Mouse (Mus musculus) granulocyte monocyte progenitor cell, adult 5-6 weeks (primary cell): Measurements from ENCODE around the gene Rbms1. TPM values are rescaled to one million over a fixed set of nuclear protein-coding genes. Genes with fewer than 3 reads are reported as not detected.
A peak's percentile ranks its signal among the peaks of the same experiment; 100 is the strongest.
"Not testable (repeated sequence)": the region's sequence is repeated elsewhere in the genome, so short reads cannot be mapped to it uniquely, and the experiment has no call there.

Experiments
- ATAC-seq: replicated peaks from 2 replicates; pipeline ENCODE4 v1.8.0; 2016; ENCODE audit warnings: mild to moderate bottlenecking, moderate TSS enrichment, inconsistent platforms; ENCODE audit not compliant: poor library complexity, severe bottlenecking
- total RNA-seq, 2 experiments: library from RNA; stranded (forward) in 1 of 2; stranded (reverse) in 1 of 2; fragments of 200-712, 200-1000 nt in 1 of 2; fragments of >200 nt in 1 of 2; fragmentation: Nextera tagmentation in 1 of 2; gene quantifications; 2 replicates each; pipeline ENCODE4 v1.2.3; 2014 to 2017

Gene Rbms1
- total RNA-seq, 2 experiments from 2014 or later, result 27.5 to 30.9 TPM

DNA sequence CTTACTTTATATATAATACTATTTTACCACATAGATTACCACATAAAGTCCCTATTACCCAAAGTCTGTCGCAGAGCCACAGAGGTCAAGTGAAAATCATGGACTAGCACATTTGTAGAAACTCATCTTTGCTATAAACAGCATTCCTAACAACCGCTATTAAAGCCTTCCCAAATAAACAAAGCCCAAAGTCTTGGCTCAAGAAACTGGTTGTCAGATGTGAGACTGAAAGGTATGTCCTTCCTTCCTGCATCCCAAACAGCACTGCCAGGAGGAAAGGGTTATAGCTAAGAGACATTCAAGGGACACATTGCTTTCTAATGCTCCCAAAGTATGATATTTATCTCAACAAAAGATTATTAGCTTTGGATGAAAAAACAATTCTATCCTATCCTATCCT lies 106.9 kb downstream of the Rbms1 start:
- ATAC-seq, result no peak

DNA sequence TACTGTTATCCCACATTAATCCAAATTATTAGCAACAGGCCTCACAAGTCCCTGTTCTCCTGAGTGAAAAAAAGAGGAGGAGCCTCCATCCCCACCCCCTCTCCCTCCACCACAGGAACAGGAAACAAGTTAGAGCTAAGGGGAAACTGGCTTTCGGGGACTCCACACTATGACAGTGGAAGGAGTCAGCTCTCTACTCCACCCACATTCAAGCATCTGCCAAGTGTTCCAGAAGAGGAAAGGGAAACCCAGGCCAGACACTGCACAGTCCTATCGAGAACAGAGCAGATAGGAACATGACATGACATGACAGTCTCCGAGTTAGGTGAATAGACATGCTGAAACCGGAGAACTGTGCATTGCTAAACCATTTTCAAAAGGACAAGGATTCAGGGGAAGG lies 108.0 kb downstream of the Rbms1 start:
- ATAC-seq, result peak; percentile 89

DNA sequence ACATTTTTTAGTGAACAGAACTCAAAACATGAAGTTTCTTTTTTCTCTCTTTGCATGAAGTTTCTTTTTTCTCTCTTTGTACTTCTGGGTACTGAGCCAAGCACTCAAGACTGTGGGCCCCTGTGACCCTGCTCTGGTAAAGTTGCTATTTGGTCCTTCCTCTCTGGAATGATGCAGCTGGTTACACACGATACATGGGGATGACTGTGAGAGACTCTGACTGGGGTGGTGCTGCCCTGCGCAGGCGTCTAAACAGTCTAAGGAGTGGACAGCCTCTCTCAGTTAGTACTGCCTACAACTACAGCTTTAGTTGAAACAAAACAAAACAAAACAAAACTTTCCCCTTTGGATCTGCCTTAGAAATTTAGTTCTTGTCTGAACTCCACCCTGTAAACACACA lies 111.1 kb downstream of the Rbms1 start:
- no peak for ATAC-seq

DNA sequence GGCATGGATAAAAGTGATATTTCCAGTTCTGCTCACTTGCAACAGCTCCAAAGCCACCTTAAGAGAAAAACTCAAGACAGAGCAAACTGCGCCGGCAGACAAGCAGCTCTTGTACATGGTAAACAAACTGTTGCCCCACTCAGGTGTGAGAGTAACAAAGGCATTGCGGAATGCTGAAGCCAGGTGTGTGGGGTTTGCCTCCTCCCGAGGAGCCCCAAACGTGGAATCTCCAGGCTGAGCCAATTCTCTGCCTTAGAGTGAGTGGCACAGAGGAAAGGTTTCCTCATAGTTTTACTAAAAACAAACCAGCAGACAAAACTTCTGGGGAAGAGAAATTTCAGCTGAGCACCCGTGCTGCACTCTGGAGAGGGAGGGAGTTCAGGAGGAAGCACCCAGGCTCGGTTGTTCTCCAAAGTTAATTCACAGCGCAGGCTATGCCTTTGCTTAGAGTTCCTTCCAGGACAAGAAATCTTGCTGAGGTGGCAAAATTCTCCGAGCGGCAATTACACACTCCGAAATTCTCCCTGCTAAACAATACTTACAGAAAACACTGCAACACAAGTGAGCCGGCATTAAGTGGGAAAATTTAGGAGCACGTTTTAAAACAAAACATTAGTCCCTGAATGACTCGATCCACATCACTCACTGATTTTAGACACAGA lies 111.8 kb downstream of the Rbms1 start:
- no peak for ATAC-seq

DNA sequence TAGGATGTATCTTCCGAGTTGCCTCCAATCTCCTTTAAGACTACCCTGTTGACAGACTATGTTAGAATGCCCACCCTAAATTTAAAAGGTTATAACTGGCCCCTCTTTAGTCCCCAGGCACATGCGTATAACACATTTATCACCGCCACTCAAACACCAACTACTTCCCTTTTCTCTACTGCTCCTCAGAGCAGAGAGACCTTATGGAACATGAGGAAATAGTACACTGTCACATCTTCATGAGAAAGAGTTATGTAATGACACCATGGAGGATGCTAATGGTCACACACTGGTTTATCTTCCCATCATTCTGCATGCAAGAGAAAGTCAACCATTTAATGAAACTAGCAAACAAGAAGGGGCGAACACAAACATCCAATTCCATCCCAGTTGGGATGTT lies 114.5 kb downstream of the Rbms1 start:
- ATAC-seq, result peak; percentile 94

DNA sequence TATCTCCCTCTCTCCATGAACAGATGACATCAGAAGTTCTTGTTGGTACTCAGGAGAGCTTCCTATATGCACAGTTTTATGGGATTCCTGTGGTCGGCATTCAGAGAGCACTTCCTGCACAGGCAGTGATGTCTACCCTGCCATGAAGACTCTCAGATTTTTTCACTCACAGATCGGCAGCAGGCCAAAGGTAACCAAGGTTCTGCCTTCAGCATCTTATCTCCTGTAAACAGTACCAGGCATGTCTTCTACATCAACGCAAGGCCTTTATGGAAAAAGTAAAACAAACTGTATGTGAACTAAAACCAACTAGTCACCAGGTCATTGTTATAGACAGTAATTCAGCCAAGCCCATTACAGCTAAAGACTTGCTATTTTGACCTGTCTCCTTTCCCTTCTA lies 115.0 kb downstream of the Rbms1 start:
- no peak for ATAC-seq

DNA sequence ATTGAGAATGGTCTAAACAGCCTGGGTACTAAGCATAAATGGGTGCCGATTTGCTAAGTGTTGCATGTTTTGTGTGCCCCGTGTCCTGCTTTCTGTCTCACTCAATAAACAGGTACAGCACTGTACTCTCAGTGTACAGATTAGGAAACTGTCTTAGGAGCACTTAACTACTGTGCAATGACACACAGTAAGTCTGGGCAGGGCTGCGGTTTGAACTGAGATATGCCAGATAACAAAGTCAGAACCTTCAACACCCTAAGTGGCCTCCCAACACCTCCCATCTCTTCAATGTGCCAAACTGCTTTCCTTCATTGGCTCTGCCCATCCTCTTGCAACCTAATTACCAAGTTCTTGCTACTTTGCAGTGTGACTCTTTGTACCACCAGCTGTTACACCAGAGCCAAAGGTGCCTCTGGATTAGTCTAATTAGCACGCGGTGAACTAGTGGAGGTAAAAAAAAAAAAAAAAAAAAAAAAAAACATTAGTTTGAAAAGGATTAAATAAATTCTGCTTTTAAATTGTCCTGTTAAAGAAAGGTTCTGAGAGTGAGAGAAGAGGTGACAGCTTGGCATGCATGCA lies 117.6 kb downstream of the Rbms1 start:
- peak; percentile 16; the same call in 1 of the 2 replicates for ATAC-seq

DNA sequence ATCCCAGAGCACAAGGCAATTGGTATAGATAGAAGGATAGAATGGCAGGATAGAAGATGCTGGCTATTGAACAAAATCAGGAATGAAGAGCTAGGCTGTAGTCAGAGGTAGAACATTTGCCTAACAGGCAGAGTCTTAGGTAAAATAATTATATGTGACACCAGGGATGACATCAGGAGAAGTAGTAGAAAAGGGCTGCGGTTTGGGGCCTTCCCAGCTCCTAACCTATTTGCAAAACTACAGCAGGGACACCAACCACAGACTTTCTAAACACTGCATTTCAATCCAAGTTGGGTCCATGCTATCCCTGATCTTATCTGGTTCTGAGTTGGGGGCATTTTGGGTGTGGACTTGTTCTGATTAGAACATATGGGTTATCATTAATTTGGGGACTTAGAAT lies 118.7 kb downstream of the Rbms1 start:
- no peak for ATAC-seq

DNA sequence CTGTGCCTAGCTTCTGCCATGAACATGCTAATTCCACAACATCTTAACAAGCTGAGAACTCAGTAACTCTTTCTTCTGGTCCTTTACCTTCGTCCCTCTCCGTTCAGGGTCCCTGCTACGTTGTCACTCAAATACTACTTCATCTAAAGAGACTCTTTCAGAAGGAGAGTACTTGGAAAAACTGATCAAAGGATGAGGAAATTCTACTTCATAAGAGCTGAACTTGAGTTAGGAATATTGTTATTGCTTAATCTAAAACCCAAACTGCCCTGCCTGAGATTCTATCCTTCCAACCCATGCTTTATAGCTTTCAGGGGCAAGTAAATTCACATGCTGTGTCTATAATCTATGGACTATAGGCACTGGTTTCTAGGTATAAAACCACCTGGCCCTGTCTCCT lies 119.4 kb downstream of the Rbms1 start:
- no peak for ATAC-seq

DNA sequence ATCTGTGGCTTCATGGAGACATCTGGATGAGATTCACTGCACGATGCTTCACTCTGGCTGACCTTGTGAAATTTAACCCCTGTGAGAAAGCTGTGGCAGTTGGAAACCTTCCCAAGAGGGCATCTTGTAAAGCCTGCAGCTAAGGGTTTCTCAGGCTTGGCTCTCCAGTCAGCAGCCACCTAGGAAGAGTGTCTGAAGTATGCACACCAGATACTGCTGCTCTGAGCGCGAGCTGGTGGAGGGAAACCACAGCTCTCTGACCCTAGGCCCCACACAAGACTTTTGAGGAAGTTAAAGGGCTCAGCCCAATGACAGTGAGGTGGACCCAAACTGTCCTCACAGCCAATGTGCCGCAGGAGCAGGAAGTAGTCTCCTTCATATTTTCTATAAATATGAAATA lies 120.0 kb downstream of the Rbms1 start:
- ATAC-seq, result peak; percentile 99

DNA sequence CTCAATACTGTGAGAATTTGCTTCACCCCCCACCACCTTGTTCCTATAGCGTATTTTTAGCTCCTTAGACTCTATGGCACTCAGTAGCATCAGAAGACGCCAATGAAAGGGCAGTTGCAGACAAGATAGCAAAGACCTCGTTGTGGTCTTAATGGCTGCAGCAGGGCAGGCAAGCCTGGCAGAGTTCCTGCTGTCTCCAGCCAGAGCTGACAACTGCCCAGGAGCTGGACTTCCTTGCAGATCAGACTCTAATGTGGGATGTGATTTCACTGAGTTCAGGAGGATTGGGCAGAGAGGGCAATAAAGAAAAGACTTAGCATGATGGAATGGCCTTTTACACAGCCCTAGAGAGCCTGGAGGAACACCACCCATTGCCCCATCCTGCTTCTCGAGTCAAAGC lies 122.1 kb downstream of the Rbms1 start:
- no peak for ATAC-seq

DNA sequence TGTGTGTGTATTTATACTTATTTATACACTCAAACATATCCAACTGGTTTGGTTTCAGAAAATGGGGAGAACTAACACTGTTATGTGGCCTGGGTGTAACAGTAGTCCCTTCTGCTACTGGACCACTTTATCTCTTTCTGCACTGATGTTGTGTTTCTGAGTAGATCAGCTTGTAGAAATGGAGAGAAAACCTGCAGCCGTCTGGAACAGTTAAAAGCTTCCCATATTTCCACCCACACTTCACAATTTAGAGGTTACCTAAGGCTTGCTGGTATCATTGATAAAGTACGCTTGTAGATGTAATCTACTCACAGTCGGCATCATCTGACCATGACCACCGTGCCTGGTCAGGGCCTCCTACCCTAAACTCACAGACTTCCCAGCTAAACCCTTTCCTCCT lies 123.5 kb downstream of the Rbms1 start:
- ATAC-seq, result no peak

DNA sequence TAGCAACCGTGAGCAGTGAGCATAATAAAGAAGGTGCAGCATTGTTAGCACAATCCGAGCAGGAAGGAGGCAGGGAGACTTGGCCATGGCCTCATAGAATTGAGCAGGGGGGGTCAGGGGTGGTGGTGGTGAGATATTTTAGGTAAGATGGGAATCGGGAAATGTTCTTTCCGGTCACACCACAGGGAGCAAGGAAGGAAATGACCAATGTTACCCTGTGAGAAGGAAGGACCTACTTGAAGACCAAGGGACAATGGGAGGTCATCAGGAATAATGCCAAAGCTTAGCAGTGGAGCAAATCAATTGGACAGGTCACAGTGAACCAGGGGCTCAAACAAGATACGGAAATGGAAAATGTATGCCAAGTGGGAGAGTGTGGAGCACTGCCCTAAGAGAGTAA lies 124.1 kb downstream of the Rbms1 start:
- ATAC-seq, result no peak

DNA sequence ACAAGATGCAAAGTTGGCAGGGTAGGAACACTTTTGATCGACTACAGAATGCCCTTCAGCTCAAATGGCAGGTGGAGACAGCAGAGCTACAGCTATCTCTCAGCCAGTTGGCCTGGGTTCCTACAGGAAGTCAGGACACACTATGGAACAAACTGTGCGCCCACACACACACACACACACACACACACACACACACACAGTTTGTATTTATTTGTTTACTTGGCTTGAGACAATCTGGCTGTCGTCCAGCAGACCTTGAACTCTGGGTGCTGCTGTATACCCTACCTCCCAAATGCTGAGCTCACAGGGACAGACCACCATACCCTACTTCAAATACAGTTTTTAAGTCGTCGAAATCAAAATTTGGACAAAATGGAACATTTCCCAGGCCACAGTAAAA lies 125.4 kb downstream of the Rbms1 start:
- no peak for ATAC-seq

DNA sequence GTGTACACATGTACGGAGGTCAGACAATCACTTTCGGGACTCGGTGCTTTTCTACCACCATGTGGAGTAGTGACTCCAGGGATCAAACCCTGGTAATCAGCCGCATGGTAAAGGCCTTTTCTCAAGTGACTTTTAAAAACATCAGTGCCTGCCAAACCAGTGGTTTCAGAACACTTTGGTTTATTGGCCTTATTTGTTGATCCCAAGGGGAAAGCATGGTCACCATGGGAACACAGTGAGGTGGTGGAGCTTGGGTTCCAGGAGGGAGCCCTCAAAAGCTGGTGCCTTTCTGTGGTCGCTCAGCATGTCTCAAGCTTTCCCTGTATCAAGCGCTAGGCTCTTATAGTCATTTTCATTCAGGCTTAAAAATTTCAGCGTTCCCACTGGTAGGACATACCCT lies 126.8 kb downstream of the Rbms1 start:
- ATAC-seq, result no peak

DNA sequence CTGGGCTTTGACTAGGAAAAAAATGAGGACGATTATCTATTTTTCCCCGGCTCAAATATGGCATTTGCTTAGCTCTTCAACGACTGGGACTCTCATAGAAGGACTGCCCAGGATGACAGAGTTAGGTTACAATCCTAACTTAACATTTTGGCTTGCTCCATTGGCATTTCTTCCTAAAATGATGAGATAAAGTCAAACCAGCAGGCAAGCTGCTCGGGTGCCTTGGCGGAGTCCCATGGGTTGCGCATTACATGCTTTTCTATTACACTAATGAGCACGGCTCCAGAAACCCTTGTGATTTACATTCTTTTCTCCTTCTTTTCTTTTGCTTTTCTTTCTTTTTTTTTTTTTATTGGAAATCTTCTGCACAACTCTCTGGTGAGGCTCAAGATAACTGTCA lies 128.7 kb downstream of the Rbms1 start:
- no peak for ATAC-seq

DNA sequence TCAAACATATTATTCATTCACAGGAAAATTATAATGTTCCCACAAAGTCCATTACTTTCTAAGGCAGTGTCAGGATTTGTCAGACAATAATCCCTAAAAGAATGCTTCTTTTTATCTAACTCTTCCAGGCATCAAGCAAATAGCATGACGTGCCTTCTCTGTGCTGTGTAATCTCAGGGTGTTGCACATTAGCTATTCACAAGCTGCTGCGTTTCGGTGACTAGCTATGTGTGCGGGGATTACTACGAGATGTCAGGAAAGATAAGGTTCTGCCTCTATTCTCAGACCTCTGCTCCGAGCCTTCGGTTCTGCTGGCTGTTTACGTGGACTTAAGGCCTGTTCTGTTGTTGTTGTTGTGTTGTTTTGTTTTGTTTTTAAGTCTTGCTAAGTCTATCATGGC lies 130.7 kb downstream of the Rbms1 start:
- no peak for ATAC-seq

DNA sequence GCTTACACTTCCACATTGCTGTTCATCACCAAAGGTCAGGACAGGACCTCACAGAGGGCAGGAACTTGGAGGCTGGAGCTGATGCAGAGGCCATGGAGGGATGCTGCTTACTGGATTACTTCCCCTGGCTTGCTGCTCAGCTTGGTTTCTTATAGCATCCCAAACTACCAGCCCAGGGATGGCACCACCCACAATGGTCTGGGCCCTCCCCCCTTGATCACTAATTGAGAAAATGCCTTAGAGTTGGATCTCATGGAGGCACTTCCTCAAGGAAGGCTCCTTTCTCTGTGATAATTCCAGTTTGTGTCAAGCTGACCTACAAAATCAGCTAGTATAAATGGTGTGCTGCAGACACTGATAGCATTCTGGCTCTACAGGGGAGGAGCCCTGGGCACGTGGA lies 132.5 kb downstream of the Rbms1 start:
- not testable (repeated sequence) for ATAC-seq

DNA sequence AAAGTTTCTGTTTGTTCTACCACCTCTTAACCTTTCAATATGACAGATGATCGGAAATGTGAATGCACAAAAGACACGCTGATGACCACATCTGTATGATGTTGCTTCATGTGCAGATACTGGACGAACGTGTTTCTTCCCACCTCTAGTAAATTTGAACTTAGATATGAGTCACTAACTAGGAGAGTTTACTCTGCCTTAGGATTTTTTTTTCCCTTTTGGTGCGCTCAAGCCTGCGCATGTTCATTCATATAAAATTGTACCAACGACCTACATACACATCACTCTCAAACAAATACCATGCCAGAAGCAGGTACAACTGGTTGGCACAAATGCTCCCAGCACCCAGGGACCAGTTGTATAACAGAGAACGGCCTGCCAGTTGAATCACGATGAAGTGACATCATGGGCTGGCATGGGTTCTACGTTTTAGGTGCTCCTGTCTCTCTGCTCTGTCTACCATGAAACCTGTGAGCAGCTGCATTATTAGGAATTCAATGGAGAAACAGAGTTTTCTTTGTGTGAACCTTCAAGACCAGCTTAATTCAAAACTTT lies 134.0 kb downstream of the Rbms1 start:
- no peak for ATAC-seq

DNA sequence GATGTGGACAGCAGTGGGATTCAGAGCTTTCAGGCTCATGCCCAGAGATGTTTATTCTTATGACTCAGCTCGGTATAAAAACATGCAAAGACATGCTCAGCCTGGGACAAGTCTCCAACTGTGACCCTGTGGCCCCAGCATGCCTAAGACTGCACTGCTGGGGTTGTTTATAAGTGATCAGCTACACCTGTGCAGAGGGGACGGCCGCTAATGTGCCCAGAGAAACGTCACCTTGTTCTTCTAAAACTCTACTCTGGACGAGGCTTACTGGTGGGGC lies 135.9 kb downstream of the Rbms1 start:
- no peak for ATAC-seq

DNA sequence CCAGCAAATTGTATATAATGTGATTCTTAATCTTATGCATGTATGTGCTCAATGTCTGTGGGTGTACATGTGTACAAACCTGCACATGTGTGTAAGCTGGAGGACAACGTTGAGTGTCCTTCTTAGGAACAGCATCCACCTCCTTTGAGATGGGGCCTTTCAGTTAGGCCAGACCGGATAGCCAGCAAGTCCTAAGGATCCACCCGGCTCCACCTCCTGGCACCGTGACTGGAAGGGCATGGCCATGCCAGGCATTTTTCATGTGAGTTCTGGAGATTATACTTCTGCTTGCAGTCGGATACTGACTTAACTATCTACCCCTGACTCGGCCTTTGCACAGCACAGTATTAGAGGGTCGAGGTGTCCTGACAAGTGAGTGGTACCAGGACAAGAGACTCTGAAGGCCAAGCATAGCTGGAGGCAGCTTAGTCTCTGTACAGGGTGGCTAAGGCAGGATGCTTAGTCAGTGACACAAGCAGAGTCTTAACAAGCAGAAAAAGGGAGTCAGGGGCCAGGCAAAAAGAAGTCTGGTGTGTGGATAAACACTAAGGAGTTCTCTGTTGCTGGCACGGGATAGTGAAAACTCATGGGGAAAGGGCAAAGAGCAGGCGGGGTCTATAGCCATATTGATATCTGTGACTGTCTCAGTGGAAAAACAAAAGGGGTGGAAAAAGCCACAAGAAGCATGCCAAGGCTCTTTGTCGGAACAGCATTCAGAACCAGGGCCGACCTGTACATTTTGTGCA lies 136.4 kb downstream of the Rbms1 start:
- no peak for ATAC-seq

DNA sequence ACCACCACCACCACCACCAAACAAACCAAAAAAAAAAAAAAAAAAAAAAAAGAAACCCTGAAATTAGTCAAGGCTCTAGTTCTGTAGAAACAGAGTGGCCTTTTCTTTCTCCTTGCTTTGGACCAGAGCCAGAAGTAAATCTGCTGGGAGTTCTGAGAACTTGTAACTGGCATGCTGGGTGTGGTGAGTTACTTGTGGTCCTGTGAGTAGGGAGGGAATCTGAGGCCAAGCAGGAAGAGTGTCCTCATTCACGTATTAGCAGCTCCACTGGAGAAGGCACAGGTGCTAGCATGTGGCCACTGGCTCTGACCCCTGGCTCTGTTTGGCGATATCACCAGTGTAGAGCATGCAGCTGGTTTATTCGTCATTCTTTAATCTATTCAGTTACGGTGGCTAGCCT lies 137.3 kb downstream of the Rbms1 start:
- no peak for ATAC-seq
